Comparison of ENCODE assay signal across 17 mouse cellular contexts in the genomic region with DNA sequence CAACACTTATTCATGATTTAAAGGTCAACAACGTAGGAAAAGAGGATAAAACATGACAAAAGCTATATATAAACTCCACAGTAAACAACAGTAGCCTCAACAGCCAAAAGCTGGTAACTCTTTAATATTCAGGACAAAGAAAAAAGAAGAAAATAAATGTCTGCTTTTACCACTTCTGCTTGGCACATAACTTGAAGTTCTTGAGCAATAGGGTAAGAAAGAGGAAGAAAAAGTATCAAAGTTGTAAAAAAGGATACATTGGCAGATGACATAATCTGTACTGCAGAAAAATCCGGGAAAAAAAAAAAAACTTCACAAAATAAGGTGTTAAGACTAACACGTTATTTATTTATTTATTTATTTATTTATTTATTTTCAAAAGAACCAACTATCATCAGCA.
"Had no signal": no experiment of that assay in that cellular context is flagged by ENCODE, and none has a peak within 500 bp of the region (broad histone marks: within the 10 kb centered on the region; RNA-seq: fewer than 3 reads in every experiment).

No protein-coding gene starts in this region.

- H3K4me3 ChIP-seq: limb, embryonic 13.5 days; liver, embryonic 15.5 days; lung, embryonic 15.5 days; midbrain, embryonic 13.5 days; myocyte; neural tube, embryonic 15.5 days had no signal

- H3K27ac ChIP-seq: limb, embryonic 13.5 days; liver, embryonic 15.5 days; lung, embryonic 15.5 days; midbrain, embryonic 13.5 days; neural tube, embryonic 15.5 days had no signal

- H3K9ac ChIP-seq: limb, embryonic 13.5 days; liver, embryonic 15.5 days; lung, embryonic 15.5 days; midbrain, embryonic 13.5 days; neural tube, embryonic 15.5 days had no signal

- H3K4me1 ChIP-seq: liver, embryonic 15.5 days had no signal

- H3K9me3 ChIP-seq: liver, embryonic 15.5 days; lung, embryonic 15.5 days; midbrain, embryonic 13.5 days; neural tube, embryonic 15.5 days had no signal

- ATAC-seq: intestine, postnatal 0 days; midbrain, embryonic 13.5 days had no signal

- H3K36me3 ChIP-seq: liver, embryonic 15.5 days; lung, embryonic 15.5 days; midbrain, embryonic 13.5 days; neural tube, embryonic 15.5 days had no signal

- H3K4me2 ChIP-seq: limb, embryonic 13.5 days; liver, embryonic 11.5 days; liver, embryonic 15.5 days; lung, embryonic 15.5 days; midbrain, embryonic 13.5 days; neural tube, embryonic 15.5 days had no signal

- H3K27me3 ChIP-seq: limb, embryonic 13.5 days; liver, embryonic 15.5 days; lung, embryonic 15.5 days; midbrain, embryonic 13.5 days; neural tube, embryonic 15.5 days had no signal

- DNase-seq: kidney, adult 8-10 months; kidney, postnatal 25 days; layer of hippocampus, adult 9-11 months; left cerebral cortex, postnatal 4 days; retina, postnatal 1 day; right cerebral cortex, postnatal 4 days; spleen, adult 18-20 months; thymus, adult 18-20 months; thymus, postnatal 25 days had no signal
